Mouse (Mus musculus) lung, postnatal 0 days (tissue): ENCODE measurements at regions not wholly inside any gene's neighbourhood (a gene's known extent, or its start where the extent isn't known, plus 50 kb on each side); places are given as distances from the start of the nearest gene placed in this dataset.

Source experiments
- CTCF ChIP-seq: IDR thresholded peaks from 2 replicates; pipeline ENCODE4 v1.5.1; 2016; ENCODE audit warnings: antibody characterized with exemption, mild to moderate bottlenecking
- EP300 ChIP-seq: IDR thresholded peaks from 2 replicates; pipeline ENCODE4 v1.6.1; 2016; ENCODE audit warnings: antibody characterized with exemption, mild to moderate bottlenecking, control low read depth

DNA sequence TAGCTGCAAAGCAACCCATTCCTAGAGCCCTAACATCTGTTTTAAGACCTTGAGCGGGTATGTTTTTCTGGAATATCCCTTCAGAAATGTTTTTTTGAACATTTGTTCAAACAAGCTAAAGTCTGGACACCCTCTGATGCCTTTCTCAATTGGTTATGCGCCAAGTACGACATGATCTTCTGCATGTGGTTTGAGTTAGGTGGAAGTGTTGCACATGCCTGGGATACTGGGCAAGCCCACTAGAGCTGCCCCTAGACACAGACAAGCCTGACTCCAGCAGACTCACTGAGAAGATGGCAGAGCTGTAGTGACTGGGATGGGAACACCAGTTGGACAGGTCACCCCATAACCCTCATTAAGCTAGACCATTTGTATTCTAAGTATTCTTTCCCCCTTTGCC is 153.2 kb upstream of the Cypt2 start:
- TF ChIP-seq CTCF, result no peak
- TF ChIP-seq EP300, result no peak
